Mouse (Mus musculus) liver, adult 2 months (tissue): Measurements from ENCODE around the gene Gm38392. TPM values are rescaled to one million over a fixed set of nuclear protein-coding genes. Genes with fewer than 3 reads are reported as not detected.

Source experiments
- DNase-seq: peaks from one replicate; pipeline ENCODE4 v3.0.0-alpha.2; 2011; ENCODE audit warnings: low read depth, low spot score; ENCODE audit errors: extremely low read depth
- H3K27ac ChIP-seq: fragments of 200-500 bp; replicated peaks from 2 replicates; pipeline ENCODE4 v1.5.1; 2012; ENCODE audit warnings: low read depth, mild to moderate bottlenecking, control low read depth, inconsistent platforms, low read length; ENCODE audit not compliant: insufficient read depth
- H3K27me3 ChIP-seq: fragments of 200-500 bp; 2 replicates; pipeline ENCODE4 v1.6.1; 2012; ENCODE audit warnings: mild to moderate bottlenecking, moderate library complexity, low read length, inconsistent platforms; ENCODE audit not compliant: control insufficient read depth, insufficient read depth
- H3K36me3 ChIP-seq: fragments of 200-500 bp; 2 replicates; pipeline ENCODE4 v1.6.1; 2012; ENCODE audit warnings: low read length, inconsistent platforms; ENCODE audit not compliant: control insufficient read depth, insufficient read depth
- H3K4me1 ChIP-seq: fragments of 200-500 bp; 2 replicates; pipeline ENCODE4 v1.6.1; 2011; ENCODE audit warnings: low read length; ENCODE audit not compliant: control insufficient read depth, insufficient read depth
- H3K4me3 ChIP-seq: fragments of 200-500 bp; 2 replicates; pipeline ENCODE4 v1.5.1; 2011; ENCODE audit warnings: low read depth, mild to moderate bottlenecking, control low read depth, low read length, moderate library complexity; ENCODE audit not compliant: insufficient read depth
- H3K79me2 ChIP-seq: fragments of 200-500 bp; 2 replicates; pipeline ENCODE4 v1.6.1; 2012; ENCODE audit warnings: inconsistent platforms, mild to moderate bottlenecking, low read length, moderate library complexity; ENCODE audit not compliant: control insufficient read depth, insufficient read depth
- H3K9ac ChIP-seq: fragments of 200-500 bp; 2 replicates; pipeline ENCODE4 v1.6.1; 2012; ENCODE audit warnings: low read depth, mild to moderate bottlenecking, control low read depth, inconsistent platforms, low read length
- CTCF ChIP-seq: fragments of 200-500 bp; IDR thresholded peaks from 2 replicates; pipeline ENCODE4 v1.5.1; 2011; ENCODE audit warnings: low read depth, low read length, control low read depth
- POLR2A ChIP-seq: fragments of 200-500 bp; IDR thresholded peaks from 2 replicates; pipeline ENCODE4 v1.6.1; 2011; ENCODE audit warnings: low read length, control low read depth; ENCODE audit not compliant: insufficient read depth; ENCODE audit errors: extremely low read depth
- WGBS: fragments of 180-500 bp; shearing (Covaris S2); methylation state at CpG from one replicate; pipeline ENCODE4 v1.1.7; 2018; 5-methylcytosine and 5-hydroxymethylcytosine counted together
- polyA plus RNA-seq: library from polyadenylated mRNA; depleted of rRNA; stranded (reverse); fragments of >200 nt; gene quantifications from 2 replicates; pipeline ENCODE4 v1.2.3, GENCODE M21; 2012
- total RNA-seq: library from RNA; depleted of rRNA; stranded (reverse); fragments of >200 nt; gene quantifications from 2 replicates; pipeline ENCODE4 v1.2.3, GENCODE M21; 2014

The Gm38392 gene
- total and polyA plus RNA-seq, 2 experiments = not detected

DNA sequence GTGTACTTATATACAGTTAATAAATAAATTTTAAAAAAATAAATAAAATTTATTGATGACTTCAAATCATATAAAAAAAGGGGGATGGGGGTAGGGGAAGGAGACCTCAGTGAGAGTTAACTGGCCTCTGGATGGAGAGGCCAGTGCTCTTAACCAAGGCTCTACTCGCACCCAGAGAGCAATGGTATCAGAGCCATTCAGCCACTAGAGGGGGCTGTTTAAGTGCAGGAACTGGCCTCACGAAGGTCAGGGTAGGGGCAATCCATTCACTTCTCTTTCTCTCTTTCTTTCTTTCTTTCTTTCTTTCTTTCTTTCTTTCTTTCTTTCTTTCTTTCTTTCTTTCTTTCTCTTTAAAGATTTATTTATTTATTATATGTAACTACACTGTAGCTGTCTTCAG, 44.3 kb upstream of the Gm38392 start:
- Histone ChIP-seq H3K36me3 (0 out of 2 replicates have a peak, but pooled peaks cover 2% of the 10 kb centered on the region), H3K4me1 (peaks cover 3% of the 10 kb centered on the region; the same call in 1 of the 2 replicates), H3K27ac (no peak overlapping the region), H3K79me2 (0 out of 2 replicates have a peak, but pooled peaks cover 2% of the 10 kb centered on the region), H3K9ac (no peak overlapping the region), H3K27me3 (no peaks in the 10 kb centered on the region), H3K4me3 (no peak overlapping the region)
- peak; percentile 39 for DNase-seq
- TF ChIP-seq CTCF = peak; percentile 78
- no peak for TF ChIP-seq POLR2A
- WGBS = 16% methylated on average over 2 of the region's 2 CpGs

DNA sequence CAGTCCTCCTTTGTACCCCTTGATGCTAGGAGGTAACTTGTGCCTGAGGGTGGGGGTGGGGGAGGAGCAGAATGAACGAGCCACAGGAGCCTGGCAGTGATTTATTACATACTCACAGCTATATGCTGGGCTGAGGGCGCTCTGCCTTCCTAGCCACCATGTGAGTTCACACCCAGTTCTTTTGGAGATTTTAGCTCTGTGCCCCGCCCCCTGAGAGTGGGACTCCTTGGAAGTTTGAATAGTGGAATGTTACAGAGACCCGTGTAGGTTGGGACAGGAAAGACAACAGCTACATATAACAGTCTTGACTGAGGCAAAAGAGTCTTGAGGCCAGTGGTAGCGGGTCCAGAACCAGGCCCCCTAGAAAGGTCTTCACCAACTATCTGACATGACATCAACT, 41.9 kb upstream of the Gm38392 start:
- H3K36me3 ChIP-seq = 0 out of 2 replicates have a peak, but pooled peaks cover 2% of the 10 kb centered on the region
- no peak for TF ChIP-seq POLR2A
- TF ChIP-seq CTCF = no peak
- DNase-seq = no peak
- peaks cover 13% of the 10 kb centered on the region; the same call in 1 of the 2 replicates for H3K79me2 ChIP-seq
- H3K9ac ChIP-seq = no peak overlapping the region
- 85% methylated on average over 5 of the region's 5 CpGs for WGBS
- H3K27ac ChIP-seq = no peak overlapping the region
- no peak overlapping the region for H3K4me3 ChIP-seq
- H3K4me1 ChIP-seq = peaks cover 8% of the 10 kb centered on the region
- no peaks in the 10 kb centered on the region for H3K27me3 ChIP-seq

GRCm38 (mm10) chr3:88324951-88325405, 38.0 kb upstream of the Gm38392 start, which contains the start of gene Glmp:
TSS of gene Glmp (plus strand) at chr3:88325023.
- under 1% methylated on average over 10 of the region's 10 CpGs for WGBS
- Histone ChIP-seq H3K79me2 (peaks cover 13% of the 10 kb centered on the region; the same call in 1 of the 2 replicates), H3K27ac (peak within 1 kb of the TSS; percentile 72), H3K27me3 (no peaks in the 10 kb centered on the region), H3K4me1 (peaks cover 8% of the 10 kb centered on the region), H3K36me3 (peaks cover 24% of the 10 kb centered on the region), H3K4me3 (peak within 1 kb of the TSS; percentile 63), H3K9ac (peak within 1 kb of the TSS; percentile 91)
- peak; percentile 80 for DNase-seq
- no peak for TF ChIP-seq CTCF
- TF ChIP-seq POLR2A = 0 out of 2 replicates have a peak, but pooled peaks have one; percentile 46

GRCm38 (mm10) chr3:88299172-88299571, 12.2 kb upstream of the Gm38392 start:
- peaks cover 8% of the 10 kb centered on the region for H3K79me2 ChIP-seq
- H3K4me3 ChIP-seq = no peak overlapping the region
- DNase-seq = no peak
- peaks cover 45% of the 10 kb centered on the region for H3K36me3 ChIP-seq
- peaks cover 2% of the 10 kb centered on the region; the same call in 1 of the 2 replicates for H3K4me1 ChIP-seq
- no peak overlapping the region for H3K27ac ChIP-seq
- WGBS = 47% methylated on average over 1 of the region's 1 CpGs
- no peaks in the 10 kb centered on the region for H3K27me3 ChIP-seq
- no peak for TF ChIP-seq CTCF
- TF ChIP-seq POLR2A = no peak
- no peak overlapping the region for H3K9ac ChIP-seq

DNA sequence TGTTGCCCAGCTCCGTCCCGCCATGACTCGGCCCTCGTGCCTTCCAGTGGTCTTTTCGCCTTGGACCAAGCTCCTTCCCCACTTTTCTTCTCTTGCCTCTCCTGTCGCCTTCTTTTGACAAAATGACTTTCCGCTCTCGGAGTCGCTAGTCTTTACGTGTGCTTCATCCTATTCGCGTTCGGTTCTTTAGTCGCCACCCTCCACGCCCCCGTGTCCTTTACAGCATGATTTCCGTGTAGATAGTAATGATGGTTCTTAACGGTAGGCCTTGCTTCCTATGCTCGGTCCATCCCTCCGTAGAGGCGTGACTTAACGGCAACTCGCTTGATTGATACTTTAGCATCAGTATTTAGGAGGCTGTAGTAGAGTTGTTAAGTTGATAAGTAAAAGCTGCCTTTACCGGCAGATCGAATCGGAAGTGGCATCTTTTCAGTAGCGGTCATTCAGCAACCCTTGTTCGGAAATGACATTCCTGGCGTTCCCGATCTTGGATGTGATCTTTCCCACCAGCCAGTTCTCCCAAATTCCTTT, 10.4 kb upstream of the Gm38392 start:
- DNase-seq = peak; percentile 44
- Histone ChIP-seq H3K27ac (peak overlapping the region; percentile 68), H3K4me3 (peak overlapping the region; percentile 86), H3K79me2 (peaks cover 8% of the 10 kb centered on the region), H3K9ac (peak overlapping the region; percentile 85), H3K27me3 (no peaks in the 10 kb centered on the region), H3K36me3 (peaks cover 29% of the 10 kb centered on the region), H3K4me1 (peaks cover 2% of the 10 kb centered on the region; the same call in 1 of the 2 replicates)
- TF ChIP-seq POLR2A (no peak), CTCF (no peak)
- WGBS = under 1% methylated on average over 30 of the region's 30 CpGs
